Mouse (Mus musculus): ENCODE measurements at regions not wholly inside any gene's neighbourhood (a gene's known extent, or its start where the extent isn't known, plus 50 kb on each side); places are given as distances from the start of the nearest gene placed in this dataset.

- 38% methylated on average over 4 of the region's 4 CpGs for WGBS
- H3K27ac ChIP-seq (ENCODE audit: low read depth, low read length) = no peak overlapping the region
- H3K27me3 ChIP-seq (ENCODE audit: insufficient read depth, low read length) = no peaks in the 10 kb centered on the region
- H3K4me3 ChIP-seq (ENCODE audit: low read depth, low read length) = no peak overlapping the region
- no peaks in the 10 kb centered on the region for H3K36me3 ChIP-seq (ENCODE audit: insufficient read depth)
- no peaks in the 10 kb centered on the region for H3K9me3 ChIP-seq (ENCODE audit: low read length)
- TF ChIP-seq CTCF (IDR thresholded peaks at IDR 0.05; ENCODE audit: low read depth) = no peak
- H3K4me2 ChIP-seq (ENCODE audit: low read depth) = no peak overlapping the region
- H3K4me1 ChIP-seq (ENCODE audit: insufficient read depth) = peaks cover 4% of the 10 kb centered on the region; the same call in 1 of the 2 replicates
- H3K9ac ChIP-seq = no peak overlapping the region
- peak; percentile 36 for DNase-seq
- peak; percentile 34; the same call in 1 of the 2 replicates for ATAC-seq
Observed at GRCm38 (mm10) chr7:53482150-53482837, 1353.0 kb upstream of the Luzp2 start.

GRCm38 (mm10) chr7:53486126-53486525, 1349.2 kb upstream of the Luzp2 start:
- no peak for TF ChIP-seq CTCF (IDR thresholded peaks at IDR 0.05; ENCODE audit: low read depth)
- Histone ChIP-seq H3K36me3 (ENCODE audit: insufficient read depth) (no peaks in the 10 kb centered on the region), H3K27me3 (ENCODE audit: insufficient read depth, low read length) (no peaks in the 10 kb centered on the region), H3K4me1 (ENCODE audit: insufficient read depth) (peaks cover 4% of the 10 kb centered on the region; the same call in 1 of the 2 replicates), H3K4me3 (ENCODE audit: low read depth, low read length) (no peak overlapping the region), H3K27ac (ENCODE audit: low read depth, low read length) (no peak overlapping the region), H3K9ac (no peak overlapping the region), H3K4me2 (ENCODE audit: low read depth) (no peak overlapping the region), H3K9me3 (ENCODE audit: low read length) (no peaks in the 10 kb centered on the region)
- ATAC-seq (no peak), DNase-seq (no peak)
- WGBS = 54% methylated on average over 3 of the region's 3 CpGs

- Histone ChIP-seq H3K9ac (no peak overlapping the region), H3K4me2 (ENCODE audit: low read depth) (no peak overlapping the region), H3K4me3 (ENCODE audit: low read depth, low read length) (no peak overlapping the region), H3K27ac (ENCODE audit: low read depth, low read length) (no peak overlapping the region), H3K36me3 (ENCODE audit: insufficient read depth) (no peaks in the 10 kb centered on the region), H3K4me1 (ENCODE audit: insufficient read depth) (no peaks in the 10 kb centered on the region), H3K27me3 (ENCODE audit: insufficient read depth, low read length) (no peaks in the 10 kb centered on the region), H3K9me3 (ENCODE audit: low read length) (no peaks in the 10 kb centered on the region)
- WGBS = 89% methylated on average over 3 of the region's 3 CpGs
- no peak for ATAC-seq
- DNase-seq = no peak
- no peak for TF ChIP-seq CTCF (IDR thresholded peaks at IDR 0.05; ENCODE audit: low read depth)
Observed at GRCm38 (mm10) chr7:53522195-53522917, 1312.9 kb upstream of the Luzp2 start.
